In the genomic region with DNA sequence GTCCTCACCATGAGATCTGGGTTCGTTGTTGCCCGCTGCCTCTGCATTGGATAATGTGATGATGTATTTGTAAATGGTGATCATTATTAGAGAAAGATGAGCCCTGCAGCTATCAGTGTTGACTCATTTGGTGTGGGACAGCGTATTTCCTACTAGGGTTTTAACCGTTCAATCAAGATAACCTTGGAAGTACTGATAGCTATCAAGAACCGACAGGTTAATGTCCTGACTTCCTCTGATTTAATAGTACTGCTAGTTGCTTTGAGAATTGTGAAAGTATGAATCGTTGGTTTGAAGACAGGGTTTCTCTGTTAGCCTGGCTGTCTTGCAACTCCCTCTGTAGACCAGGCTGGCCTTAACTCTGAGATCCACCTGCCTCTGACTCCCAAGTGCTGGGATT, we compare ENCODE assay signal across 9 mouse cellular contexts. TPM values are rescaled to one million over a fixed set of nuclear protein-coding genes. Genes with fewer than 3 reads are reported as not detected.
A peak's percentile ranks its signal among the peaks of the same experiment; 100 is the strongest.
DNase-seq lines count a peak whose midpoint lies in the region; ATAC-seq and TF ChIP-seq lines count a peak whose summit lies in the region.
"Had no signal": no experiment of that assay in that cellular context is flagged by ENCODE, and none has a peak within 500 bp of the region (broad histone marks: within the 10 kb centered on the region; RNA-seq: fewer than 3 reads in every experiment).

No protein-coding gene starts in this region.

- H3K27ac ChIP-seq in heart, embryonic 14.5 days (replicated peaks in 1 of 2; ENCODE audit: control insufficient read depth in 1 of 2, insufficient read depth in 1 of 2, low read depth in 2 of 2, low read length in 2 of 2) = peak overlapping the region; percentile 44 to 87
- no peak overlapping the region for H3K27ac ChIP-seq in ES-E14 (ENCODE audit: insufficient read depth, low read depth, low read length, poor library complexity, severe bottlenecking)
- H3K27ac ChIP-seq in hindbrain, embryonic 12.5 days = peak overlapping the region; percentile 89
- no peak overlapping the region; the same call in 1 of the 2 replicates for H3K27ac ChIP-seq in midbrain, embryonic 11.5 days (ENCODE audit: low read depth, low read length)

- H3K9ac ChIP-seq in heart, embryonic 14.5 days (ENCODE audit: low read length) = peak overlapping the region; percentile 90
- H3K9ac ChIP-seq in ES-E14 (ENCODE audit: insufficient read depth, low read depth, low read length, poor library complexity, severe bottlenecking) = peak overlapping the region; percentile 96
- H3K9ac ChIP-seq in hindbrain, embryonic 12.5 days = peak overlapping the region; percentile 90
- peak overlapping the region; percentile 92 for H3K9ac ChIP-seq in midbrain, embryonic 11.5 days (ENCODE audit: low read length)

- no peaks in the 10 kb centered on the region for H3K9me3 ChIP-seq in heart, embryonic 14.5 days (ENCODE audit: control insufficient read depth, low read length)
- no peaks in the 10 kb centered on the region for H3K9me3 ChIP-seq in ES-E14 (ENCODE audit: control insufficient read depth, insufficient read depth, low read depth, low read length)
- no peaks in the 10 kb centered on the region for H3K9me3 ChIP-seq in hindbrain, embryonic 12.5 days (replicated peaks)
- H3K9me3 ChIP-seq in midbrain, embryonic 11.5 days (ENCODE audit: control insufficient read depth, low read length) = no peaks in the 10 kb centered on the region

- H3K36me3 ChIP-seq in heart, embryonic 14.5 days (ENCODE audit: control insufficient read depth, insufficient read depth, low read length) = peaks cover 58% of the 10 kb centered on the region
- H3K36me3 ChIP-seq in ES-E14 (ENCODE audit: control insufficient read depth, insufficient read depth, low read length, poor library complexity, severe bottlenecking) = peaks cover 11% of the 10 kb centered on the region
- peaks cover 32% of the 10 kb centered on the region for H3K36me3 ChIP-seq in hindbrain, embryonic 12.5 days
- peaks cover 3% of the 10 kb centered on the region; the same call in 1 of the 2 replicates for H3K36me3 ChIP-seq in midbrain, embryonic 11.5 days (ENCODE audit: control insufficient read depth, insufficient read depth, low read length)

- peaks cover 11 to 27% of the 10 kb centered on the region in 2 experiments for H3K4me1 ChIP-seq in heart, embryonic 14.5 days (ENCODE audit: control insufficient read depth in 2 of 2, insufficient read depth in 2 of 2, low read length in 2 of 2)
- peaks cover 0 to 5% of the 10 kb centered on the region in 2 experiments; a peak in 1 of 4 replicates for H3K4me1 ChIP-seq in ES-E14 (ENCODE audit: control insufficient read depth in 2 of 2, insufficient read depth in 2 of 2, low read length in 2 of 2, poor library complexity in 1 of 2)
- H3K4me1 ChIP-seq in hindbrain, embryonic 12.5 days = peaks cover 25% of the 10 kb centered on the region
- H3K4me1 ChIP-seq in midbrain, embryonic 11.5 days (ENCODE audit: control insufficient read depth, insufficient read depth, low read length) = peaks cover 18% of the 10 kb centered on the region

- peak overlapping the region; percentile 79 for H3K4me2 ChIP-seq in heart, embryonic 14.5 days (ENCODE audit: low read length)
- H3K4me2 ChIP-seq in hindbrain, embryonic 12.5 days (replicated peaks) = peak overlapping the region; percentile 91
- H3K4me2 ChIP-seq in midbrain, embryonic 11.5 days = peak overlapping the region; percentile 96

- no peak for ATAC-seq in heart, embryonic 14.5 days (ENCODE audit: insufficient number of reproducible peaks, insufficient read depth, low FRiP score, low read depth)
- ATAC-seq in hindbrain, embryonic 12.5 days (ENCODE audit: low FRiP score) = no peak
- no peak for ATAC-seq in midbrain, embryonic 11.5 days (ENCODE audit: low FRiP score)
- ATAC-seq in erythroid progenitor cell, adult 5-6 weeks (replicated peaks; ENCODE audit: low FRiP score, poor library complexity, severe bottlenecking) = no peak
- no peak for ATAC-seq in cerebellum, adult (ENCODE audit: insufficient number of reproducible peaks, low FRiP score, low TSS enrichment)

- WGBS in heart, embryonic 14.5 days = 4% methylated on average over 6 of the region's 6 CpGs
- 5% methylated on average over 6 of the region's 6 CpGs for WGBS in hindbrain, embryonic 12.5 days
- WGBS in midbrain, embryonic 11.5 days = 6% methylated on average over 6 of the region's 6 CpGs

- H3K4me3 ChIP-seq in heart, embryonic 14.5 days (ENCODE audit: control insufficient read depth in 1 of 2, insufficient read depth in 1 of 2, low read depth in 1 of 2, low read length in 2 of 2) = peak overlapping the region; percentile 81 to 86
- peak overlapping the region; percentile 75 to 79 for H3K4me3 ChIP-seq in ES-E14 (ENCODE audit: insufficient read depth in 1 of 2, low read depth in 1 of 2, low read length in 2 of 2, poor library complexity in 1 of 2, severe bottlenecking in 1 of 2)
- peak overlapping the region; percentile 85 for H3K4me3 ChIP-seq in hindbrain, embryonic 12.5 days
- peak overlapping the region; percentile 84 for H3K4me3 ChIP-seq in midbrain, embryonic 11.5 days (ENCODE audit: low read depth, low read length)

- H3K27me3 ChIP-seq in heart, embryonic 14.5 days (ENCODE audit: control insufficient read depth, insufficient read depth, low read length) = no peaks in the 10 kb centered on the region
- H3K27me3 ChIP-seq in hindbrain, embryonic 12.5 days = no peaks in the 10 kb centered on the region
- H3K27me3 ChIP-seq in midbrain, embryonic 11.5 days (ENCODE audit: control insufficient read depth, insufficient read depth, low read length) = no peaks in the 10 kb centered on the region

- in situ Hi-C loops in ES-E14 (cut with MboI; ENCODE audit: low sequenced_read_pairs in 2 of 2, unreplicated experiment in 2 of 2) = no loop called here

- intact Hi-C loops in heart, postnatal 36 days (cut with DNase I) = loop anchor here (5.0 kb wide), 2 partner anchors 53 to 142 kb away; a partner anchor contains a TSS

- no peak for DNase-seq in heart, postnatal 36 days
- no peak for DNase-seq in ES-E14 (ENCODE audit: low read depth, low spot score)
- DNase-seq in midbrain, embryonic 11.5 days (ENCODE audit: low spot score, missing footprints) = peak; percentile 86
- no peak for DNase-seq in natural killer cell, adult 2 months (ENCODE audit: low spot score in 2 of 2)

TF ChIP-seq in ES-E14, 5 proteins besides CTCF, POLR2A, EP300 and RAD21:
- TF ChIP-seq ZC3H11A (IDR thresholded peaks at IDR 0.05; ENCODE audit: borderline replicate concordance, low read depth, low read length) = no peak
- TF ChIP-seq CHD2 (IDR thresholded peaks at IDR 0.05; ENCODE audit: low read depth, low read length) = no peak
- TF ChIP-seq HCFC1 (IDR thresholded peaks at IDR 0.05; ENCODE audit: borderline replicate concordance, insufficient read depth, low read length) = no peak
- TF ChIP-seq ZNF384 (IDR thresholded peaks at IDR 0.05; ENCODE audit: low read depth, low read length) = no peak
- TF ChIP-seq MAFK (IDR thresholded peaks at IDR 0.05; ENCODE audit: insufficient read depth, low read depth, low read length) = no peak

RNA-seq across cellular contexts. Expression of a gene that starts 0.6 kb away (rescaled TPM):
- polyA plus RNA-seq in heart, embryonic 14.5 days (2014; fragmentation: Nextera tagmentation; extraction: Ambion mirVana) = 338 and 373 TPM in 2 replicates
- 100 to 1,000 TPM; 271 to 284 TPM for total RNA-seq in heart, postnatal 36 days (2021)
- 133 and 179 TPM in 2 replicates for total RNA-seq in ES-E14 (2012; rRNA removed)
- 280 and 325 TPM in 2 replicates for polyA plus RNA-seq in hindbrain, embryonic 12.5 days (2016; fragmentation: Nextera tagmentation; extraction: Ambion mirVana)
- 333 and 369 TPM in 2 replicates for polyA plus RNA-seq in midbrain, embryonic 11.5 days (2014; fragmentation: Nextera tagmentation; extraction: Ambion mirVana)
- total RNA-seq in erythroid progenitor cell, adult 5-6 weeks (2015; ENCODE audit: low replicate concordance) = 29.6 and 98.1 TPM in 2 replicates
- 22.5 and 77.4 TPM in 2 replicates for total RNA-seq in erythroid progenitor cell, adult 5-6 weeks (2017; ENCODE audit: low replicate concordance)

RNA-seq across cellular contexts. Expression of a gene that starts 0.7 kb away (rescaled TPM):
- polyA plus RNA-seq in heart, embryonic 14.5 days (2014; fragmentation: Nextera tagmentation; extraction: Ambion mirVana) = 751 and 787 TPM in 2 replicates
- total RNA-seq in heart, postnatal 36 days (2021) = 100 to 1,000 TPM; 693 to 712 TPM
- total RNA-seq in ES-E14 (2012; rRNA removed) = 160 and 168 TPM in 2 replicates
- polyA plus RNA-seq in hindbrain, embryonic 12.5 days (2016; fragmentation: Nextera tagmentation; extraction: Ambion mirVana) = 208 TPM in 2 replicates
- 274 and 284 TPM in 2 replicates for polyA plus RNA-seq in midbrain, embryonic 11.5 days (2014; fragmentation: Nextera tagmentation; extraction: Ambion mirVana)
- 79.6 and 82.2 TPM in 2 replicates for total RNA-seq in erythroid progenitor cell, adult 5-6 weeks (2015; ENCODE audit: low replicate concordance)
- 43.1 and 59.0 TPM in 2 replicates for total RNA-seq in erythroid progenitor cell, adult 5-6 weeks (2017; ENCODE audit: low replicate concordance)

RNA-seq across cellular contexts. Expression of a gene that starts 12.8 kb away (rescaled TPM):
- polyA plus RNA-seq in heart, embryonic 14.5 days (2014; fragmentation: Nextera tagmentation; extraction: Ambion mirVana) = 1.9 TPM in 2 replicates
- total RNA-seq in heart, postnatal 36 days (2021) = under 1 TPM in 1 of 2 experiments, not detected in 1; 0.65 TPM
- total RNA-seq in ES-E14 (2012; rRNA removed) = 2.3 and 3.3 TPM in 2 replicates
- 8.4 and 8.8 TPM in 2 replicates for polyA plus RNA-seq in hindbrain, embryonic 12.5 days (2016; fragmentation: Nextera tagmentation; extraction: Ambion mirVana)
- polyA plus RNA-seq in midbrain, embryonic 11.5 days (2014; fragmentation: Nextera tagmentation; extraction: Ambion mirVana) = 6.6 and 7.5 TPM in 2 replicates
- not detected in 2 replicates for total RNA-seq in erythroid progenitor cell, adult 5-6 weeks (2015; ENCODE audit: low replicate concordance)
- 0.64 TPM in 1 of 2 replicates, not detected in the other for total RNA-seq in erythroid progenitor cell, adult 5-6 weeks (2017; ENCODE audit: low replicate concordance)

RNA-seq across cellular contexts. Expression of a gene that starts 12.9 kb away (rescaled TPM):
- 15.4 and 18.3 TPM in 2 replicates for polyA plus RNA-seq in heart, embryonic 14.5 days (2014; fragmentation: Nextera tagmentation; extraction: Ambion mirVana)
- 10 to 100 TPM; 13.0 to 16.5 TPM for total RNA-seq in heart, postnatal 36 days (2021)
- total RNA-seq in ES-E14 (2012; rRNA removed) = 16.1 and 17.8 TPM in 2 replicates
- polyA plus RNA-seq in hindbrain, embryonic 12.5 days (2016; fragmentation: Nextera tagmentation; extraction: Ambion mirVana) = 32.9 and 34.7 TPM in 2 replicates
- 25.5 and 26.2 TPM in 2 replicates for polyA plus RNA-seq in midbrain, embryonic 11.5 days (2014; fragmentation: Nextera tagmentation; extraction: Ambion mirVana)
- 11.3 and 16.9 TPM in 2 replicates for total RNA-seq in erythroid progenitor cell, adult 5-6 weeks (2015; ENCODE audit: low replicate concordance)
- 7.2 and 11.9 TPM in 2 replicates for total RNA-seq in erythroid progenitor cell, adult 5-6 weeks (2017; ENCODE audit: low replicate concordance)

RNA-seq across cellular contexts. Expression of a gene that starts 43.2 kb away (rescaled TPM):
- polyA plus RNA-seq in heart, embryonic 14.5 days (2014; fragmentation: Nextera tagmentation; extraction: Ambion mirVana) = 0.31 TPM in 1 of 2 replicates, not detected in the other
- total RNA-seq in heart, postnatal 36 days (2021) = not detected
- total RNA-seq in ES-E14 (2012; rRNA removed) = 0.94 TPM in 1 of 2 replicates, not detected in the other
- 0.55 TPM in 1 of 2 replicates, not detected in the other for polyA plus RNA-seq in hindbrain, embryonic 12.5 days (2016; fragmentation: Nextera tagmentation; extraction: Ambion mirVana)
- polyA plus RNA-seq in midbrain, embryonic 11.5 days (2014; fragmentation: Nextera tagmentation; extraction: Ambion mirVana) = 0.26 and 0.33 TPM in 2 replicates
- not detected in 2 replicates for total RNA-seq in erythroid progenitor cell, adult 5-6 weeks (2015; ENCODE audit: low replicate concordance)
- not detected in 2 replicates for total RNA-seq in erythroid progenitor cell, adult 5-6 weeks (2017; ENCODE audit: low replicate concordance)
- polyA plus RNA-seq: gonadal fat pad, adult 2 months had no signal

Comparison
In these comparisons a context has a peak if more than half of its experiments do, and no peak if none do; other contexts are left out.
1. H3K27ac ChIP-seq: peak in heart, embryonic 14.5 days (2 of 2) and hindbrain, embryonic 12.5 days (single experiment); none in ES-E14 (single experiment) and midbrain, embryonic 11.5 days (single experiment).
2. Peak in every context shown above with its lines, with median percentiles within 50 percentile points of each other: H3K4me2 ChIP-seq, H3K4me3 ChIP-seq and H3K9ac ChIP-seq.